Mouse (Mus musculus) testis, adult 2 months (tissue): Measurements from ENCODE around the gene Vps51.

Experiments
- CTCF ChIP-seq: fragments of 200-500 bp; IDR thresholded peaks from 2 replicates; pipeline ENCODE4 v1.5.1; 2012; ENCODE audit warnings: low read depth, mild to moderate bottlenecking, inconsistent platforms, low read length, moderate library complexity; ENCODE audit not compliant: control insufficient read depth, insufficient read depth, insufficient replicate concordance
- POLR2A ChIP-seq: fragments of 200-500 bp; IDR thresholded peaks from 2 replicates; pipeline ENCODE4 v1.6.1; 2012; ENCODE audit warnings: low read depth, mild to moderate bottlenecking, inconsistent platforms, low read length, moderate library complexity; ENCODE audit not compliant: control insufficient read depth

DNA sequence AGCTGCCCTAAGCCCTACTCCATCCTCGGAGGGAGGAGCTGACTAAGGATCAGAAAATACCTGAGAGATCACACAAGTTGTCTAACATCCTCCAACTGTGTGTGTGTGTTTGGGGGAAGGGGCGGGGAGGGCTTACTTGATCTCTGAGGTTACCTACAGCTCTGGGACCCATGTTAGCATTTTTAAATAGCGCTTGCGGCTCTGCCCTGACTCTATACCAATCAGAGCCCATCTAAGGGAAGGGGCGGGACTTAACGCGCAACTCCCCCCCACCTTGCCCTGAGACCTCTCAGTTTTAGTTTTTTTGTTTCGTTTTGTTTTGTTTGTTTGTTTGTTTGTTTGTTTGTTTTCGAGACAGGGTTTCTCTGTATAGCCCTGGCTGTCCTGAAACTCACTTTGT is 47.6 kb downstream of the Vps51 start:
- no peak for TF ChIP-seq POLR2A
- no peak for TF ChIP-seq CTCF
